ENCODE assay signal across 16 mouse cellular contexts in the genomic region with DNA sequence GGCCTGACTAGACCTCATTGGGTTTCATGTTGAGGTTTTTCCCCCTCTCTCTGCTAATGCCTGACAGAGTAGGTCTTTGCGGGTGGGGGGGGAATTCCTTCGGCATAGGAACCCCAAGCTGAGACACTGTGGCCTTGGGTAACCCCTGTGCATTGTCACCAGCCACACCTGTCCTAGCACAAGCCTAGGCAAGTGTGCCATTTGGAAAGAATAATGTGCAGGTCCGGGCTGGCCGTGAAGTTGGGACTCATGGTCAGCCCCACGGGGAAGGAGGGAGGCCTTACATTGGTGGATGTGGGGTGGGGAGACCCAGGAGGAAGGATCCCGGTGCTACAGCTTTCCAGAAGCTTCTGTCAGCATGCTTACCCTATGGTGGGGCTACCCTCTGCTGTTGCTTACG. TPM values are rescaled to one million over a fixed set of nuclear protein-coding genes. Genes with fewer than 3 reads are reported as not detected.
DNase-seq lines count a peak whose midpoint lies in the region; ATAC-seq and TF ChIP-seq lines count a peak whose summit lies in the region.
"Had no signal": no experiment of that assay in that cellular context is flagged by ENCODE, and none has a peak within 500 bp of the region (broad histone marks: within the 10 kb centered on the region; RNA-seq: fewer than 3 reads in every experiment).

No protein-coding gene starts in this region.

- no peak for TF ChIP-seq CTCF in gastrocnemius, adult 2 months (IDR thresholded peaks at IDR 0.05)
- no peak for TF ChIP-seq CTCF in CH12.LX (conservative IDR thresholded peaks at IDR 0.05 in 1 of 2, IDR thresholded peaks at IDR 0.05 in 1 of 2; ENCODE audit: low read depth in 2 of 2, low read length in 2 of 2)

- 0 out of 2 replicates have a peak, but pooled peaks have one; percentile 21 for TF ChIP-seq EP300 in CH12.LX (IDR thresholded peaks at IDR 0.05; ENCODE audit: low read length)

- intact Hi-C loops in gastrocnemius, adult 2 months (cut with DNase I), result loop anchor here (10.0 kb wide), 1 partner anchor 64 kb away; no protein-coding TSS in a partner anchor
- intact Hi-C loops in gastrocnemius, postnatal 36 days (cut with DNase I), result loop anchor here (5.0 kb wide), 1 partner anchor 298 kb away; no protein-coding TSS in a partner anchor
- intact Hi-C loops in heart, postnatal 14 days (cut with DNase I), result no loop called here

- no peaks in the 10 kb centered on the region for H3K9me3 ChIP-seq in heart, embryonic 16.5 days (replicated peaks; ENCODE audit: control insufficient read depth, low read length)
- no peaks in the 10 kb centered on the region for H3K9me3 ChIP-seq in CH12.LX (replicated peaks; ENCODE audit: low read length)
- no peaks in the 10 kb centered on the region for H3K9me3 ChIP-seq in limb, embryonic 10.5 days (replicated peaks)
- H3K9me3 ChIP-seq: liver, embryonic 12.5 days; lung, embryonic 15.5 days; midbrain, embryonic 15.5 days had no signal

- no peak for DNase-seq in gastrocnemius, adult 2 months
- DNase-seq in gastrocnemius, postnatal 36 days, result no peak
- no peak for DNase-seq in heart, postnatal 14 days
- DNase-seq in CH12.LX (ENCODE audit: extremely low read depth), result no peak
- DNase-seq in limb, embryonic 10.5 days (ENCODE audit: low spot score), result no peak
- DNase-seq in thymus, postnatal 25 days, result no peak
- DNase-seq: adrenal gland, postnatal 10 days; B cell, adult 2 months; kidney, adult 18-20 months; kidney, postnatal 10 days; right cerebral cortex, postnatal 4 days had no signal

- no peak overlapping the region for H3K4me2 ChIP-seq in heart, embryonic 16.5 days (ENCODE audit: low read depth, low read length)
- H3K4me2 ChIP-seq in CH12.LX (ENCODE audit: insufficient read depth, low read depth, poor library complexity, severe bottlenecking), result peak overlapping the region; percentile 44
- H3K4me2 ChIP-seq: liver, embryonic 12.5 days; lung, embryonic 15.5 days; midbrain, embryonic 15.5 days had no signal

- no peak for TF ChIP-seq POLR2A in CH12.LX (IDR thresholded peaks at IDR 0.05; ENCODE audit: low read depth, low read length)

- dilution Hi-C loops in CH12.LX (cut with MboI; ENCODE audit: extremely low pct_ligation_motif_present, extremely low pct_unique_long_range_greater_than_20kb, low sequenced_read_pairs), result no loop called here

- no peak for ATAC-seq in heart, embryonic 16.5 days (replicated peaks; ENCODE audit: extremely low read depth, insufficient read depth, low FRiP score)
- ATAC-seq: forebrain, embryonic 14.5 days; liver, embryonic 12.5 days had no signal

- 72% methylated on average over 7 of the region's 7 CpGs for WGBS in heart, embryonic 16.5 days
- WGBS in limb, embryonic 10.5 days, result 85% methylated on average over 7 of the region's 7 CpGs

- H3K4me1 ChIP-seq in heart, embryonic 16.5 days (ENCODE audit: control insufficient read depth, insufficient read depth, low read length), result peaks cover 69% of the 10 kb centered on the region
- peaks cover 34 to 61% of the 10 kb centered on the region in 2 experiments for H3K4me1 ChIP-seq in CH12.LX (ENCODE audit: control insufficient read depth in 1 of 2, insufficient read depth in 2 of 2)
- peaks cover 78% of the 10 kb centered on the region for H3K4me1 ChIP-seq in limb, embryonic 10.5 days

- no peaks in the 10 kb centered on the region for H3K27me3 ChIP-seq in heart, embryonic 16.5 days (ENCODE audit: control insufficient read depth, insufficient read depth, low read length)
- no peaks in the 10 kb centered on the region for H3K27me3 ChIP-seq in CH12.LX (replicated peaks)
- 0 out of 2 replicates have a peak, but pooled peaks cover 1% of the 10 kb centered on the region for H3K27me3 ChIP-seq in limb, embryonic 10.5 days (ENCODE audit: low read depth, poor library complexity, severe bottlenecking)
- H3K27me3 ChIP-seq: lung, embryonic 15.5 days; midbrain, embryonic 15.5 days had no signal

- H3K4me3 ChIP-seq in gastrocnemius, adult 2 months, result no peak overlapping the region
- H3K4me3 ChIP-seq in heart, embryonic 16.5 days (ENCODE audit: low read length), result no peak overlapping the region
- no peak overlapping the region for H3K4me3 ChIP-seq in CH12.LX (replicated peaks in 1 of 3; ENCODE audit: low read depth in 2 of 3, low read length in 2 of 3, poor library complexity in 1 of 3)
- no peak overlapping the region for H3K4me3 ChIP-seq in limb, embryonic 10.5 days
- H3K4me3 ChIP-seq: liver, embryonic 12.5 days; lung, embryonic 15.5 days; midbrain, embryonic 15.5 days had no signal

- H3K27ac ChIP-seq in gastrocnemius, adult 2 months, result peak overlapping the region; percentile 79
- peak overlapping the region; percentile 63 for H3K27ac ChIP-seq in heart, embryonic 16.5 days (ENCODE audit: low read length)
- H3K27ac ChIP-seq in CH12.LX (ENCODE audit: insufficient read depth, low read depth), result no peak overlapping the region
- H3K27ac ChIP-seq in limb, embryonic 10.5 days, result peak overlapping the region; percentile 47
- H3K27ac ChIP-seq: liver, embryonic 12.5 days; lung, embryonic 15.5 days; midbrain, embryonic 15.5 days had no signal

- no peak for TF ChIP-seq RAD21 in CH12.LX (IDR thresholded peaks at IDR 0.05; ENCODE audit: low read depth, low read length)

- no peaks in the 10 kb centered on the region for H3K36me3 ChIP-seq in heart, embryonic 16.5 days (ENCODE audit: control insufficient read depth, insufficient read depth)
- no peaks in the 10 kb centered on the region for H3K36me3 ChIP-seq in CH12.LX (replicated peaks in 1 of 2; ENCODE audit: control insufficient read depth in 1 of 2, insufficient read depth in 1 of 2, low read length in 1 of 2)
- no peaks in the 10 kb centered on the region for H3K36me3 ChIP-seq in limb, embryonic 10.5 days
- H3K36me3 ChIP-seq: liver, embryonic 12.5 days; lung, embryonic 15.5 days; midbrain, embryonic 15.5 days had no signal

- H3K79me2 ChIP-seq in CH12.LX (replicated peaks; ENCODE audit: control insufficient read depth, extremely low read depth, insufficient read depth, poor library complexity, severe bottlenecking), result no peaks in the 10 kb centered on the region

- in situ Hi-C loops in CH12.LX (cut with MboI; ENCODE audit: low pct_ligation_motif_present, low pct_unique_long_range_greater_than_20kb, low sequenced_read_pairs), result no loop called here

- H3K9ac ChIP-seq in heart, embryonic 16.5 days (ENCODE audit: low read length), result peak overlapping the region; percentile 49
- no peak overlapping the region for H3K9ac ChIP-seq in CH12.LX (ENCODE audit: insufficient read depth, low read depth)
- H3K9ac ChIP-seq: liver, embryonic 12.5 days; lung, embryonic 15.5 days; midbrain, embryonic 15.5 days had no signal

TF ChIP-seq in CH12.LX, 34 proteins besides CTCF, POLR2A, EP300 and RAD21:
- TF ChIP-seq JUN (IDR thresholded peaks at IDR 0.05; ENCODE audit: insufficient read depth, low read depth, low read length), result no peak
- no peak for TF ChIP-seq NELFE (IDR thresholded peaks at IDR 0.05; ENCODE audit: low read depth, low read length)
- TF ChIP-seq NRF1 (IDR thresholded peaks at IDR 0.05; ENCODE audit: low read depth, low read length), result no peak
- no peak for TF ChIP-seq UBTF (IDR thresholded peaks at IDR 0.05; ENCODE audit: low read depth, low read length)
- TF ChIP-seq MAZ (IDR thresholded peaks at IDR 0.05; ENCODE audit: low read depth, low read length), result 0 out of 2 replicates have a peak, but pooled peaks have one; percentile 33
- no peak for TF ChIP-seq ELF1 (IDR thresholded peaks at IDR 0.05; ENCODE audit: low read depth, low read length)
- peak; percentile 71 for TF ChIP-seq TCF12 (IDR thresholded peaks at IDR 0.05; ENCODE audit: low read depth, low read length)
- TF ChIP-seq MAFK (IDR thresholded peaks at IDR 0.05; ENCODE audit: insufficient replicate concordance, low read length), result no peak
- TF ChIP-seq RCOR1 (conservative IDR thresholded peaks at IDR 0.05; ENCODE audit: low read depth, low read length), result no peak
- no peak for TF ChIP-seq ZKSCAN1 (IDR thresholded peaks at IDR 0.05; ENCODE audit: borderline replicate concordance, low read depth, low read length)
- TF ChIP-seq ZNF384 (IDR thresholded peaks at IDR 0.05; ENCODE audit: low read depth, low read length), result no peak
- TF ChIP-seq IRF4 (IDR thresholded peaks at IDR 0.05; ENCODE audit: low read depth, low read length), result peak; percentile 73
- peak; percentile 39; the same call in 1 of the 2 replicates for TF ChIP-seq MEF2A (IDR thresholded peaks at IDR 0.05; ENCODE audit: borderline replicate concordance, low read depth, low read length)
- TF ChIP-seq POLR2AphosphoS2 (IDR thresholded peaks at IDR 0.05; ENCODE audit: low read depth, low read length), result no peak
- no peak for TF ChIP-seq TBP (conservative IDR thresholded peaks at IDR 0.05; ENCODE audit: low read depth, low read length)
- TF ChIP-seq ZMIZ1 (IDR thresholded peaks at IDR 0.05; ENCODE audit: low read depth, low read length), result no peak
- no peak for TF ChIP-seq KAT2A (IDR thresholded peaks at IDR 0.05; ENCODE audit: insufficient replicate concordance, low read length)
- TF ChIP-seq HCFC1 (IDR thresholded peaks at IDR 0.05; ENCODE audit: low read depth, low read length), result no peak
- peak; percentile 94 for TF ChIP-seq CHD1 (IDR thresholded peaks at IDR 0.05; ENCODE audit: low read depth, low read length)

RNA-seq across cellular contexts. Expression of a gene that starts 50.8 kb away (rescaled TPM):
- total RNA-seq in gastrocnemius, adult 2 months (2021), result 10 to 100 TPM; 38.2 to 52.0 TPM
- total RNA-seq in gastrocnemius, postnatal 36 days (2021), result 10 to 100 TPM; 37.6 to 46.5 TPM
- polyA plus RNA-seq in heart, embryonic 16.5 days (2015; fragmentation: Nextera tagmentation; extraction: Ambion mirVana), result 27.1 and 32.9 TPM in 2 replicates
- total RNA-seq in heart, postnatal 14 days (2021), result 10 to 100 TPM; 51.1 to 55.8 TPM
- total RNA-seq in CH12.LX (2012; rRNA removed) (13.7 and 15.6 TPM in 2 replicates), CH12.LX (2014; rRNA removed) (4.3 and 4.9 TPM in 2 replicates)
- polyA plus RNA-seq in CH12.LX (2012; ENCODE audit: insufficient read length, low read depth), result 7.5 and 7.8 TPM in 2 replicates
- 44.0 and 49.7 TPM in 2 replicates for polyA plus RNA-seq in limb, embryonic 10.5 days (2016; fragmentation: Nextera tagmentation; extraction: Ambion mirVana)
